Mouse (Mus musculus) kidney, embryonic 16.5 days (tissue): ENCODE measurements around the gene Oxtr. TPM values are rescaled to one million over a fixed set of nuclear protein-coding genes. Genes with fewer than 3 reads are reported as not detected.

ENCODE experiments used
- ATAC-seq: fragments of 200-750 bp; cut with Nextera tagmentation; 2 replicates; pipeline ENCODE4 v1.8.0; 2017; ENCODE audit warnings: moderate TSS enrichment; ENCODE audit not compliant: low FRiP score, low TSS enrichment
- H3K27ac ChIP-seq: fragments of 300-500 bp; sonication (generic); 2 replicates; pipeline ENCODE4 v1.5.1; 2014; ENCODE audit warnings: low read length
- H3K27me3 ChIP-seq: fragments of 300-500 bp; sonication (generic); 2 replicates; pipeline ENCODE4 v1.6.1; 2014; ENCODE audit warnings: low read length, control low read depth, mixed read lengths; ENCODE audit not compliant: insufficient read depth
- H3K36me3 ChIP-seq: fragments of 300-500 bp; sonication (generic); 2 replicates; pipeline ENCODE4 v1.6.1; 2014; ENCODE audit warnings: low read length, control low read depth, mixed read lengths; ENCODE audit not compliant: insufficient read depth
- H3K4me1 ChIP-seq: fragments of 300-500 bp; sonication (generic); 2 replicates; pipeline ENCODE4 v1.6.1; 2014; ENCODE audit warnings: low read length, control low read depth, mixed read lengths; ENCODE audit not compliant: insufficient read depth
- H3K4me2 ChIP-seq: fragments of 300-500 bp; sonication (generic); replicated peaks from 2 replicates; pipeline ENCODE4 v1.6.1; 2014; ENCODE audit warnings: low read depth, low read length
- H3K4me3 ChIP-seq: fragments of 300-500 bp; sonication (generic); 2 replicates; pipeline ENCODE4 v1.5.1; 2014; ENCODE audit warnings: mild to moderate bottlenecking, low read length
- H3K9ac ChIP-seq: fragments of 300-500 bp; sonication (generic); replicated peaks from 2 replicates; pipeline ENCODE4 v1.6.1; 2014; ENCODE audit warnings: low read length
- H3K9me3 ChIP-seq: fragments of 300-500 bp; sonication (generic); 2 replicates; pipeline ENCODE4 v1.6.1; 2016; ENCODE audit warnings: low read length, control low read depth
- WGBS: fragments of 180-500 bp; shearing (Covaris S2); extraction: QIAGEN DNeasy Blood & Tissue Kit; methylation state at CpG from one replicate; pipeline ENCODE4 v1.1.7; 2014; 5-methylcytosine and 5-hydroxymethylcytosine counted together
- polyA plus RNA-seq: library from polyadenylated mRNA; unstranded; fragments of >200 nt; fragmentation: Nextera tagmentation; extraction: Ambion mirVana; gene quantifications from 2 replicates; pipeline ENCODE4 v1.2.1, GENCODE M21; 2015

Oxtr gene
- polyA plus RNA-seq, 1 experiment from 2014 or later = 6.4 TPM

GRCm38 (mm10) chr6:112501156-112501555 is 11.4 kb upstream of the Oxtr start:
- no peak for ATAC-seq
- Histone ChIP-seq H3K9me3 (no peaks in the 10 kb centered on the region), H3K4me2 (no peak overlapping the region), H3K4me3 (no peak overlapping the region), H3K36me3 (no peaks in the 10 kb centered on the region), H3K4me1 (peaks cover 6% of the 10 kb centered on the region), H3K27me3 (no peaks in the 10 kb centered on the region), H3K9ac (no peak overlapping the region), H3K27ac (no peak overlapping the region)
- WGBS = 77% methylated on average over 2 of the region's 2 CpGs

- Histone ChIP-seq H3K9ac (no peak overlapping the region), H3K4me2 (no peak overlapping the region), H3K4me1 (peaks cover 23% of the 10 kb centered on the region), H3K9me3 (no peaks in the 10 kb centered on the region), H3K27ac (no peak overlapping the region), H3K27me3 (no peaks in the 10 kb centered on the region), H3K36me3 (no peaks in the 10 kb centered on the region), H3K4me3 (no peak overlapping the region)
- no peak for ATAC-seq
- 75% methylated on average over 2 of the region's 2 CpGs for WGBS
Observed at GRCm38 (mm10) chr6:112499456-112499855, 9.7 kb upstream of the Oxtr start.

DNA sequence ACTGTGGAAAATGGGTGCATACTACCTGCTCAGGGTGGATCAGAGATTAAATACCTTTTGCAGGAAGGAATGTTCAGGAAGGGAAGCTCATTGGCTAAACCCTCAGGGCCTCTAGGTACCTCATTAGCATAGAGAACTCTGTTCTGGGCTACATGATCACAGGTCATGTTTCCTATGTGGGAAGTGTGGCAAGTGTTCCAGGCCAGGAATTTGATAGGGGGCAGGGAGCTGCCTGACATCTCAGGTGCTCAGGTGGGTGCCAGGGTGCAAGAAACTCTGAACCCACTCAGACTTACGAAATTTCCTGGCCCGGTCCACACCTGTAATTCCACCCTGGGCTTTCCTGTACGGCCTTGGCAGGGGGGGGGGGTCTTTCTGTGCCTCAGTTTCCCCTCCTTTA is 9.0 kb upstream of the Oxtr start:
- no peak overlapping the region for H3K4me3 ChIP-seq
- no peak overlapping the region for H3K4me2 ChIP-seq
- H3K27me3 ChIP-seq = no peaks in the 10 kb centered on the region
- H3K9ac ChIP-seq = no peak overlapping the region
- ATAC-seq = no peak
- H3K9me3 ChIP-seq = no peaks in the 10 kb centered on the region
- peaks cover 25% of the 10 kb centered on the region for H3K4me1 ChIP-seq
- H3K36me3 ChIP-seq = no peaks in the 10 kb centered on the region
- WGBS = 83% methylated on average over 3 of the region's 3 CpGs
- H3K27ac ChIP-seq = no peak overlapping the region

DNA sequence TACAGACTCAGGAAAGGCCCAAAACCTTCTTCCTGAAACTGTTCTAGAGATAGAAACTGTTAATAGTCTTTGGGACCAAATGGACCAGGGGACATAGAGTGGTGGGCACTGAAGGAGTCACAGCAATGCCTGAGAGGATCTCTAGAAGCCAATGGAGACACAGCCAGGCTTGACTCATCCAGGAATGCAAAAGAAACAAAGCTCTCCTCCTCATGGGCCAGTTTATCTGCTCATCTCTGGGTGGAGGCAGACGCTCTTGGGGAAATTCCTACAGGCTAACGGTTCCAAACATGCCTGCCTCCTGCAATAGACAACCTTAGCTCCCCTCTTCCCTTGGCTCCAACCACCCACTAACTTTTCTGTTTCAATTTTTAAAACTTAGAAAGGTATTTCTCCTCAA is 7.7 kb upstream of the Oxtr start:
- no peak for ATAC-seq
- WGBS = 72% methylated on average over 2 of the region's 2 CpGs
- Histone ChIP-seq H3K27me3 (no peaks in the 10 kb centered on the region), H3K27ac (no peak overlapping the region), H3K36me3 (no peaks in the 10 kb centered on the region), H3K4me3 (no peak overlapping the region), H3K9me3 (no peaks in the 10 kb centered on the region), H3K4me2 (no peak overlapping the region), H3K4me1 (peaks cover 25% of the 10 kb centered on the region), H3K9ac (no peak overlapping the region)

GRCm38 (mm10) chr6:112496291-112497060 is 6.7 kb upstream of the Oxtr start:
- Histone ChIP-seq H3K4me3 (no peak overlapping the region), H3K4me2 (no peak overlapping the region), H3K36me3 (no peaks in the 10 kb centered on the region), H3K27ac (peak overlapping the region; percentile 85; the same call in 1 of the 2 replicates), H3K27me3 (no peaks in the 10 kb centered on the region), H3K9me3 (no peaks in the 10 kb centered on the region), H3K4me1 (peaks cover 25% of the 10 kb centered on the region), H3K9ac (no peak overlapping the region)
- no peak for ATAC-seq
- WGBS = 42% methylated on average over 8 of the region's 8 CpGs

- Histone ChIP-seq H3K9ac (no peak overlapping the region; the same call in 1 of the 2 replicates), H3K4me3 (no peak overlapping the region), H3K27me3 (no peaks in the 10 kb centered on the region), H3K4me2 (peak overlapping the region; percentile 16; the same call in 1 of the 2 replicates), H3K4me1 (peaks cover 29% of the 10 kb centered on the region), H3K9me3 (no peaks in the 10 kb centered on the region), H3K36me3 (no peaks in the 10 kb centered on the region), H3K27ac (peak overlapping the region; percentile 85)
- ATAC-seq = peak; percentile 79; the same call in 1 of the 2 replicates
- WGBS = 9% methylated on average over 4 of the region's 4 CpGs
Observed at GRCm38 (mm10) chr6:112495219-112495618, 5.5 kb upstream of the Oxtr start.

DNA sequence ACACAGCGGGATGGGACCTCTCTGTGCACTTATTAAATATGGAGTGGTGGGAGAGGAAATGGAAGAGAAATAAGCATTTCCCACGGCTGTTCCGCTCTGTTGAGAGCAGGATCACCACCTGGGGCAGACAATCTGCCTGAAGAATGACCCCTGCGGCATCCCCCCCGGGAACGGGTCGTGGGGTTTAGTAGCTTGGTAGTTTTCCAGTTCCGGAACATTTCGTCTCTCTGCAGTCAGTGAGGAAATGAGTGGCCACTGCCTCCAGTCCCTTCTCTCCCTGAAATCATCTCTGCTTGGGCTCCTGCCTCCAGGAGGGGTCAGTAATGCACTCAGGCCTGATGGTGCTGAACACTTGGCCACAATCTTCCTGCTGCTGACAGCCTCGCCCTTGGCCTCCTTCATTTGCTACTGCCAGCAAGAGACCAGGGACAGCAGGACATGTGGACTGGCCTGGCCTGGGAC is 4.9 kb upstream of the Oxtr start:
- peak overlapping the region; percentile 37; the same call in 1 of the 2 replicates for H3K9ac ChIP-seq
- peak overlapping the region; percentile 85 for H3K27ac ChIP-seq
- H3K4me2 ChIP-seq = peak overlapping the region; percentile 16
- H3K36me3 ChIP-seq = no peaks in the 10 kb centered on the region
- peaks cover 4% of the 10 kb centered on the region for H3K27me3 ChIP-seq
- ATAC-seq = peak; percentile 69
- WGBS = 6% methylated on average over 10 of the region's 10 CpGs
- peaks cover 35% of the 10 kb centered on the region for H3K4me1 ChIP-seq
- no peaks in the 10 kb centered on the region for H3K9me3 ChIP-seq
- no peak overlapping the region for H3K4me3 ChIP-seq

GRCm38 (mm10) chr6:112493371-112493770 is 3.6 kb upstream of the Oxtr start:
- Histone ChIP-seq H3K27me3 (peaks cover 16% of the 10 kb centered on the region), H3K4me3 (no peak overlapping the region), H3K9me3 (no peaks in the 10 kb centered on the region), H3K36me3 (no peaks in the 10 kb centered on the region), H3K4me2 (no peak overlapping the region), H3K27ac (no peak overlapping the region), H3K4me1 (peaks cover 37% of the 10 kb centered on the region), H3K9ac (no peak overlapping the region)
- ATAC-seq = no peak
- 90% methylated on average over 9 of the region's 9 CpGs for WGBS

DNA sequence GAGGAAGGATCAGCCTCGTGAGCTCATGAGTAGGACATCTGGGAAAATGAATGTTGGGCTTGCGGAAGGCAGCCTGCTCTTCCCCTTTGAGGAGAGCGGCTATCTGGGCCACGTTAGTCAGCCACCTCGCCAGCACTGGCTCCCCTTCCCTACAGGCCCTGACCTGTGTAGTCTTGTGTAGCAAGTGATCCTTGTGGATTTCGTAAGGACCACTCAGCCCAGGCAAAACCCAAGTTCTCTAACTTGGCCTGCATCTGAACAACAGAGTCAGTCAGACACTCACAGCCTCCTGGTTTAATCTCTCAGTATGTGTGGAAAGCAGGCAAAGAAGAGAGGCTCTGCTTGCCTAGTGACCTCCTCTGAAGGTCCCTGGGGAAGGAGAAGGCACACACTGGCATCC is 2.9 kb upstream of the Oxtr start:
- H3K4me2 ChIP-seq = no peak overlapping the region
- H3K36me3 ChIP-seq = no peaks in the 10 kb centered on the region
- H3K9ac ChIP-seq = no peak overlapping the region
- peaks cover 37% of the 10 kb centered on the region for H3K4me1 ChIP-seq
- H3K27me3 ChIP-seq = peaks cover 22% of the 10 kb centered on the region
- no peak overlapping the region for H3K27ac ChIP-seq
- no peak overlapping the region for H3K4me3 ChIP-seq
- no peaks in the 10 kb centered on the region for H3K9me3 ChIP-seq
- WGBS = 90% methylated on average over 6 of the region's 6 CpGs
- ATAC-seq = no peak

- Histone ChIP-seq H3K4me2 (no peak overlapping the region), H3K27me3 (peaks cover 22% of the 10 kb centered on the region), H3K36me3 (no peaks in the 10 kb centered on the region), H3K4me1 (peaks cover 35% of the 10 kb centered on the region), H3K4me3 (no peak overlapping the region), H3K9me3 (no peaks in the 10 kb centered on the region), H3K27ac (no peak overlapping the region), H3K9ac (no peak overlapping the region)
- ATAC-seq = no peak
- 56% methylated on average over 8 of the region's 8 CpGs for WGBS
Observed at GRCm38 (mm10) chr6:112491521-112491920, 1.8 kb upstream of the Oxtr start.
